Mouse (Mus musculus) embryonic stem cell, embryonic (primary cell): Measurements from ENCODE around the gene Gm36028.

ENCODE experiments used
- CTCF ChIA-PET, 4 experiments: fragments of 300-600 bp in 2 of 4; fragments of 350-600 bp in 2 of 4; sonication (Branson Sonifier 250); formaldehyde crosslinking; loops; one replicate each; lab custom pipeline; 2022; ENCODE audit warnings: inconsistent platforms in 2 of 4; lab: Charles Lee
- POLR2A ChIA-PET, 4 experiments: fragments of 300-600 bp in 2 of 4; fragments of 350-600 bp in 2 of 4; sonication (Branson Sonifier 250); formaldehyde crosslinking; loops; one replicate each; lab custom pipeline; 2022; ENCODE audit warnings: antibody characterized with exemption in 4 of 4, inconsistent platforms in 1 of 4; lab: Charles Lee

Gm36028 gene

DNA sequence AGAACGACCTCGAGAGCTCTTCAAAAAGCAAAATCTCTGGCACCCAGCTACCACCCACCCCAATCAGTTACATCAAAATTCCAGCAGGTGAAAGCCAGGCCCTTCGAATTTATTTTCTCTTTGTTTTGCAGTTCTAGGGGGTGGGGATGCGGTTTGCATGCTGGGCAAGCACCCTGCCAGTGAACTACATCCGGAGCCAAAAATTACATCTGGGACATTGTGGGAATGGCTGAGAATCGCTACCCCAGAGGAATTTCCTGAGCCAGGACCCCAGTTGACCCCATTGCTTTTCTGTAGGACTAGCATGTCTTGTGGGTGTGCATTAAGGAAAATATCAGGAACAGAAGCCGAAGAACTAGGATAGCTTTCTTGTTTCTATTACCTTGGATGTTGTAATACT, 29.9 kb downstream of the Gm36028 start:
- ChIA-PET CTCF (no interaction called here), POLR2A (no interaction called here)

GRCm38 (mm10) chr16:37826286-37826685, 34.7 kb downstream of the Gm36028 start:
- CTCF ChIA-PET: no interaction called here

DNA sequence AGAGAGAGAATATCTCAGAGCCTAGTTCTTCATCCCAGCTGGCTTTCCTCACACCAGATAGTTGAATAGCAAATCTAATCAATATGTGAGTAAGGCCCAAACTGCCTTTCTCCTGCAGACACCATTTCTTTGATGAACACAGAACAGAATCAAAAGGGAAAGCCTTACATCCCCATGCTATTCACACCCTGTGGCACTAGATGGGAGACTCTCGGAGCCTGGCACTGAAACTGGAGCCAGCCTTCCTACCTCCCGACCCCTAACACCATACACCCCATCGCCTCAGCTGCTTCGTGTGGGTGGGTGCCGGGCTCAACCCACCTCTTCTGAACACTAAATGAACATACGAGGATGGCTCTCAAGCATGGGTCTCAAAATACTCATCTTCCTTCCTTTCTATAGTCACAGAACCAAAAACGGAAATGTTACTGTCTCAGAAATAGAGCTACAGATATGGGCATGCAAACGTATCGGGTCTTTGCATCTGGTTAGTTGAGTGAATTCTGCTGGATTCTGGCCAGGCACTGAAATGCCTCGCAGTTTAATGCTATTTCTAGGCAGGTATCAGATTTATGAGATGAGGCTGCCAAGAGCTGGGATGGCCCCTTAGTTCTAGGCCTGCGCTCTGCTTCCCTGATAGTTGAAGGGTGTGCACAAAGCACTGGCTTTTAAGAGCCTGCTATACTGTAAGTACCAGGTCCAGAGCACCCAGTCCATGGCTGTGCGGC, 36.0 kb downstream of the Gm36028 start:
- ChIA-PET POLR2A (interaction anchor here (0.6 to 1.7 kb wide), 6 partner anchors 10 to 91 kb away, joined by 3 to 4 read pairs (median 4); no protein-coding TSS in a partner anchor), CTCF (no interaction called here)

More at GRCm38 (mm10) chr16:37826286-37826685, 34.7 kb downstream of the Gm36028 start:
- POLR2A ChIA-PET: no interaction called here

- CTCF ChIA-PET: interaction anchor here in 1 of 4 experiments (0.8 kb wide), 1 partner anchor 10 kb away, joined by 3 read pairs; no protein-coding TSS in a partner anchor
- POLR2A ChIA-PET: interaction anchor here in 2 of 4 experiments (1.2 to 1.7 kb wide), 4 partner anchors 9 to 45 kb away, joined by 3 to 4 read pairs (median 4); no protein-coding TSS in a partner anchor
Measured at GRCm38 (mm10) chr16:37823949-37824348, 37.0 kb downstream of the Gm36028 start.

- CTCF ChIA-PET: interaction anchor here in 1 of 4 experiments (0.7 kb wide), 1 partner anchor 64 kb away, joined by 3 read pairs; no protein-coding TSS in a partner anchor
- POLR2A ChIA-PET: no interaction called here
Measured at GRCm38 (mm10) chr16:37817986-37818385, 43.0 kb downstream of the Gm36028 start.

GRCm38 (mm10) chr16:37814383-37814971, 46.5 kb downstream of the Gm36028 start:
- ChIA-PET POLR2A (interaction anchor here (0.5 to 2.1 kb wide), 34 partner anchors 9 to 1744 kb away, joined by 3 to 11 read pairs (median 4); partner anchors contain the start of genes Lrrc58 (in 3 of the 4), Gsk3b (in 1 of the 4), Gtf2e1 (in 1 of the 4) and Rabl3 (in 1 of the 4)), CTCF (interaction anchor here (0.6 to 2.0 kb wide), 30 partner anchors 8 to 1252 kb away, joined by 3 to 9 read pairs (median 4); partner anchors contain the start of genes Gpr156 (in 1 of the 4) and Lrrc58 (in 1 of the 4))

DNA sequence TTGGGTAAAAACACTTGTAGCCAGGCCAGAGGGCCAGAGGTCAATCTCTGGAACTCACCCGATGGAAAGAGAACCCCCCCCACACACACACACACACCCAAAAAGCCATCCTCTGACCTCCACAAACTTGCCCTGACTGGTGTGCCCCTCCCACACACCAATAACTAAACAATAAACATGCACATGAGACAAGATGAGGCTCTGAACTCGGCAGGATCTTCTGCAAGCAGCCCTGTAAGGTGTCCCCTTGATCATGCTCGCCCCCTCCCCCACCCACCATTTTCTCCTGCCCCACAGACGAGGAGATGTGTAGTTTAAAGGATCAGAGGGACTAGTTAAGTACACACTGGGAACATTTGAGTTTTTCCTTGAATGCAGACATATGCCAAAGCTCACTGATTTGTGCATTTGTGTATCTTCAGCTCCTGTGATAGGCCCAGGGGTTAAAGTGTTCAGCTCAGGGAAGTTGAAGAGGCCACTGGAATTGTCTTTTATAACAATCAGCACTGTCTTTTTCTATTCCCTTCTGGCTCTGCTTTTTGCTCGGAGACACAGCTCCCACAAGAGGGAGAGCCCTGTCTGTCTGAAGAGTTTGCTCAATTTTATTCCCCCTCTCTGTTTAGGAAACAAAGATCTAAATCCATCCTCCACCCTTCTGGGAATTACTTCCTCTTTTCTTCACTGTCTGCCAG, 47.1 kb downstream of the Gm36028 start:
- POLR2A ChIA-PET: interaction anchor here (0.6 to 2.1 kb wide), 36 partner anchors 8 to 813 kb away, joined by 3 to 11 read pairs (median 4); partner anchors contain the start of genes Lrrc58 (in 3 of the 4), Gsk3b (in 1 of the 4), Gtf2e1 (in 1 of the 4) and Rabl3 (in 1 of the 4)

GRCm38 (mm10) chr16:37812474-37812886, 48.5 kb downstream of the Gm36028 start:
- POLR2A ChIA-PET: interaction anchor here in 2 of 4 experiments (0.5 to 1.9 kb wide), 2 partner anchors 22 to 31 kb away, joined by 3 to 5 read pairs; no protein-coding TSS in a partner anchor
- CTCF ChIA-PET: interaction anchor here in 1 of 4 experiments (1.3 kb wide), 1 partner anchor 130 kb away, joined by 5 read pairs; no protein-coding TSS in a partner anchor

More for the DNA sequence above, 47.1 kb downstream of the Gm36028 start:
- CTCF ChIA-PET: interaction anchor here (0.6 to 2.0 kb wide), 29 partner anchors 9 to 1252 kb away, joined by 3 to 9 read pairs (median 4); partner anchors contain the start of genes Gpr156 (in 1 of the 4) and Lrrc58 (in 1 of the 4)

DNA sequence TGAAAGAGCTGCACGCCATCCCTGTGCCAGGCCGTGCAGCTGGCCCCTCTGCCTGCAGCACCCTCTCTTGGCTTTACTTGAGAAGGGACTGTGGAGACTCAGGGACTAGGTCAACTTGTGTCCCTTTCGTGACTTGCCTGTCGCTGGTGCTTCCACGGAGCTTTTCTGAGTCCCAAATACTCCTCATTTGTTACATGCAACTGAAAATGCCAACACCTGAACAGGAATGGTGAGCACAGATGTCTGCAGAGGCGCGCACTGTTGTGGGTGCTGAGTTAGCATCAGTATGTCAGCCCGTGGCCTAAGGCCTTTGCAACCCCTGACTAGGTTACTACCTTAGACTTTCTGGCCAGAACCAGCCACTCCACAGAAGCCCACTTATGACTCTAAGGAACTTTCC, 49.1 kb downstream of the Gm36028 start:
- ChIA-PET POLR2A (interaction anchor here in 1 of 4 experiments (1.9 kb wide), 1 partner anchor 22 kb away, joined by 5 read pairs; no protein-coding TSS in a partner anchor), CTCF (interaction anchor here in 3 of 4 experiments (0.5 to 1.3 kb wide), 3 partner anchors 124 to 509 kb away, joined by 3 to 5 read pairs (median 4); no protein-coding TSS in a partner anchor)

GRCm38 (mm10) chr16:37809623-37809992, 51.3 kb downstream of the Gm36028 start:
- POLR2A ChIA-PET: interaction anchor here in 3 of 4 experiments (0.5 to 1.8 kb wide), 4 partner anchors 20 to 728 kb away, joined by 3 to 7 read pairs (median 4); no protein-coding TSS in a partner anchor
- CTCF ChIA-PET: no interaction called here

DNA sequence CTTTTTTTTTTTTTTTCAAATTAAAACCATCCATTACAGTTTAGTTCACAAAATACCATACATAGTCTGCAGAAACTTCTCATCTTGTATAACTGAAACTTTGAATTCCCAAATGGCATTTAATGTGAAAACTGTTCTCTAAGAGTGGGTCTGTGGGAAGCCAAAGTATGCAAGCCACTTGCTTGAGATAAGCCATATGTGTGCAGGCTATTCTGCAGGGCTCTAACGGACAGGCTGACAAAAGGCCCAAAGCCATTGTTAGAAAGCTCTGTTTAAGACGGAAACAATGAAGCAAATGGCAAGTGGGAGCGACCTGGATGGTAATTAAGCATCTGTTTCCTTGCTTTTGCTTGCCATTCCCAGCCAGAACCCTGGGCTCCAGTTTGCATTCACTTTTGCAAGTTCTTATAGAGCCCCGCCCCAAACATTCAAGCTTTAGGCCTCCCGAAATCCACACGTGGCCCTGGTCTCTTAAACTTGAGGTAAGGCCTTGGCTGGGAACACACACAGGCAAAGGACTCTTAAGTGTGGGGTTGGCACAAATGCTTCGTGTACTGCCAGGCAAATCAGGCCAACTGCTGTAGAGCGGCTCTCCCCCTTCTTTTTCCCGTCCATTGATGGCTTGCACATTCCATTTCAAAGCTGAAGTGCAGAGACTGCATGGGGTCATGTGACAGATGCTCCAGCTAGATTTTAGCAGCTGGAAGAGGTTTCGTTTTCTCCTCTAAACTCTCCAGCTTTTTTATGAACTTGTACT, 51.9 kb downstream of the Gm36028 start:
- POLR2A ChIA-PET: interaction anchor here (0.5 to 1.8 kb wide), 5 partner anchors 19 to 554 kb away, joined by 3 to 7 read pairs (median 4); no protein-coding TSS in a partner anchor
- CTCF ChIA-PET: no interaction called here

- ChIA-PET POLR2A (interaction anchor here in 2 of 4 experiments (0.6 to 1.5 kb wide), 5 partner anchors 19 to 154 kb away, joined by 3 to 6 read pairs (median 5); no protein-coding TSS in a partner anchor), CTCF (no interaction called here)
Measured at GRCm38 (mm10) chr16:37807269-37807668, 53.7 kb downstream of the Gm36028 start.

DNA sequence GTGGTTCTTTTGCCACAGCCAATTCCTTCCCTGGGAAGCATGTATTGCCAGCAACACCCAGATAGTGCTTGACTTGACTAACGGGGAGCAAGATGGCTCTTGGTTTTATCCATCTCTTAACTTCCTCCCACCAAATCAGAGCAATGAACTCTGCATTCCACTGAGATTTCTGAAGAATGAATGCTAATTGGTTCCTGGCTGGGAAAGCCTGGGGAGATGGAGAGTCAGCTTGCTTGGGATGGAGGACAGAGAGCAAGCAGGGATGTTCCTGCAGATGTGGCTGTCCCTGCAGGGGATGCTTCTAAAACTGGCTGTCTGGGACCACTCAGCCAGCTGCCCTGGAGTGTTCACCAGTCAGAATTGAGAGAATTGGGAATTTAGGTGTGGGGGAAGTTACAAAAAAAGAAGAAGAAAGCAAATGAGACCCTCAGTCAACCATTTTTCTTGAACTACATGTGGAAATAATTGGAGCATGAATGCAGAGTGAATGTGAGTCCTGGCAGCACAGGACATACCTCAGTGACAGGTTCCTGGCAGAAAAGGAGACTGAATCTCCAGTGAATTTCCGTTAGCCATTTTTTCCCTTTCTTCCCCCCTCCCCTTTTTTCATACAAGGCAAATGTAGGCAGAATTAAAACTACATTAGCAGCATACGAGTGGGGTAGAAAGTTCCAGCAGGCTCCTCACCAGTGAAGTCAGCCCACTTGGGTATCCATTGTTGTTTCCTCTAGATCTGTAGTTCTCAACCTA, 55.0 kb downstream of the Gm36028 start:
- CTCF ChIA-PET: no interaction called here
- POLR2A ChIA-PET: interaction anchor here in 2 of 4 experiments (0.6 to 1.0 kb wide), 2 partner anchors 8 to 24 kb away, joined by 3 to 7 read pairs; no protein-coding TSS in a partner anchor

DNA sequence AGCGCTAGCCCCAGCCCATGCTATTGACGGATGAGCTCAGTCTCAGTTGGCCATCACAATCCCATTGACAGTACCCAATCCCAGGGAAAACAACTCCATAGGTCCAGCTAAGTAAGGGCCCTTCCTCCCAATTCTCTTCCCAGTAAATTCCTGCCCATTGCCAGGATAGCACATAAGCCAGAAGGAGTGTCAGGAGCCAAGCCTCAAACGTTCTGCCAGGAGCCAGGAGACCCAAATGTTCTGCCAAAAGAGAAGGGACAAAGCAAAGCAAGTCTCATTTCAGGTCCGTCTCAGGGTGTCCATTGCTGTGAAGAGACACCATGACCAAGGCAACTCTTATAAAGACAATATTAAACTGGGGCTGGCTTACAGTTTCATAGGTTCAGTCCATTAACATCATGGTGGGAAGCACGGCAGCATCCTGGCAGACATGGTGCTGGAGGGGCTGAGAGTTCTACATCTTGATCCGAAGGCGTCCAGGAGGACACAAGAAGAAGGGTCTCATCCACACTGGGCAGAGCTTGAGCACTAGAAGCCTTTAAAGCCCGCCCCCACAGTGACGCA, 57.5 kb downstream of the Gm36028 start:
- CTCF ChIA-PET: no interaction called here
- POLR2A ChIA-PET: interaction anchor here in 2 of 4 experiments (0.8 to 1.0 kb wide), 3 partner anchors 13 to 65 kb away, joined by 3 to 4 read pairs (median 3); partner anchors contain the start of gene Lrrc58 (in 1 of the 2)

DNA sequence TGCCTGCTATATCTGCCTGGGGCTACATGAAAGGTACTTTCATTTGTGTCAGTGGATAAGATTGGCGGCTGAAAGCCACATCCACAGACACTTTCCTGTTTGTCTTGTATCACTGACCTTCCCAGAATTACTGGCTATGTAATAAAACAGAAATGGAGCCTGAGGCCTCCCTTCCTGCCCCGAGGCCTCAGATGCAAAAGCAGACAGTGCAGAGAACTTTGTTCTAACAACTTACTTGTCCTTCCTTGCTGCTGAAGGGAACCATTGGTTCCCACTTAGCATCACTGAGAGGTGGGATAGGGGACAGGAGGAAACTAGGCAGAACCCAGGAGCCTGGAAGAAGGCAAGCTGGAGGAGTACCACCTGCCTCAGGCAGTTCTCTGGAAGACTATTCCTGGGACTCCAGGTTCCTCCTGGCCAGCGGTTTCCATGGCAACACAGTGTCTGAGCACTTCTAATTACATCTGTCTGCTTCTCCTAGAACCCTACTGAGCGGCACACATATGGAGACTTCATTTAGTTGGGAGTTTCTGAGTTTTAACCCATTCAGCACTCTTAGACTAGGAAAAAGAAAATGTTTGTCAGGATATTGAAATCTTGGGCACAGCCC, 58.2 kb downstream of the Gm36028 start:
- CTCF ChIA-PET: no interaction called here

GRCm38 (mm10) chr16:37801097-37801496, 59.8 kb downstream of the Gm36028 start:
- CTCF ChIA-PET: no interaction called here

More for the DNA sequence above, 58.2 kb downstream of the Gm36028 start:
- POLR2A ChIA-PET: interaction anchor here in 1 of 4 experiments (0.8 to 0.9 kb wide), 2 partner anchors 12 to 22 kb away, joined by 3 to 4 read pairs; no protein-coding TSS in a partner anchor

More at GRCm38 (mm10) chr16:37801097-37801496, 59.8 kb downstream of the Gm36028 start:
- POLR2A ChIA-PET: interaction anchor here in 1 of 4 experiments (1.0 kb wide), 1 partner anchor 113 kb away, joined by 4 read pairs; no protein-coding TSS in a partner anchor
